Mouse (Mus musculus): Measurements from ENCODE around the gene Ctdspl. TPM values are rescaled to one million over a fixed set of nuclear protein-coding genes. Genes with fewer than 3 reads are reported as not detected.

Gene Ctdspl
- polyA plus RNA-seq, 1 experiment from 2014 or later, result 8.1 TPM

GRCm38 (mm10) chr9:119091581-119092310 is 165.5 kb downstream of the Ctdspl start:
- Histone ChIP-seq H3K36me3 (ENCODE audit: control insufficient read depth, insufficient read depth, low read length) (no peaks in the 10 kb centered on the region), H3K9ac (ENCODE audit: low read depth, low read length) (no peak overlapping the region), H3K4me2 (ENCODE audit: low read length) (peak overlapping the region; percentile 63), H3K4me3 (ENCODE audit: low read length) (peak overlapping the region; percentile 52), H3K27ac (ENCODE audit: low read depth, low read length) (no peak overlapping the region), H3K9me3 (ENCODE audit: control insufficient read depth, low read length) (no peaks in the 10 kb centered on the region), H3K4me1 (ENCODE audit: control insufficient read depth, insufficient read depth, low read depth, low read length) (peaks cover 34% of the 10 kb centered on the region), H3K27me3 (replicated peaks; ENCODE audit: control insufficient read depth, insufficient read depth, low read length) (no peaks in the 10 kb centered on the region)
- ATAC-seq, result no peak
- WGBS, result 61% methylated on average over 12 of the region's 12 CpGs

- Histone ChIP-seq H3K4me3 (ENCODE audit: low read length) (peak overlapping the region; percentile 52), H3K27me3 (replicated peaks; ENCODE audit: control insufficient read depth, insufficient read depth, low read length) (no peaks in the 10 kb centered on the region), H3K9ac (ENCODE audit: low read depth, low read length) (peak overlapping the region; percentile 68), H3K4me2 (ENCODE audit: low read length) (peak overlapping the region; percentile 63), H3K36me3 (ENCODE audit: control insufficient read depth, insufficient read depth, low read length) (no peaks in the 10 kb centered on the region), H3K9me3 (ENCODE audit: control insufficient read depth, low read length) (no peaks in the 10 kb centered on the region), H3K4me1 (ENCODE audit: control insufficient read depth, insufficient read depth, low read depth, low read length) (peaks cover 31% of the 10 kb centered on the region), H3K27ac (ENCODE audit: low read depth, low read length) (no peak overlapping the region)
- no peak for ATAC-seq
- 3% methylated on average over 45 of the region's 45 CpGs for WGBS
Observed at GRCm38 (mm10) chr9:119092473-119093418, 166.5 kb downstream of the Ctdspl start.

Small RNAs within 50 kb of the gene (microRNA-seq; reads per million reads assigned to microRNA genes)
- gene Mir26a-1, result 5.2 reads per million, percentile 18 among the genes with 10 or more reads in this experiment

Other genes with a start within 250 kb of the Ctdspl start
- 4.7 and 5.0 TPM in 2 replicates for gene Vill, start 126.3 kb downstream of the Ctdspl start, polyA plus RNA-seq (2015; fragmentation: Nextera tagmentation; extraction: Ambion mirVana)
- 20.7 and 22.4 TPM in 2 replicates for gene Plcd1, start 167.0 kb downstream of the Ctdspl start, polyA plus RNA-seq (2015; fragmentation: Nextera tagmentation; extraction: Ambion mirVana)
- 0.77 and 2.9 TPM in 2 replicates for gene Dlec1, start 176.0 kb downstream of the Ctdspl start, polyA plus RNA-seq (2015; fragmentation: Nextera tagmentation; extraction: Ambion mirVana)
- gene Acaa1b, start 230.6 kb downstream of the Ctdspl start, polyA plus RNA-seq (2015; fragmentation: Nextera tagmentation; extraction: Ambion mirVana), result 3.7 and 5.1 TPM in 2 replicates
- not detected in 2 replicates for gene Gm47289, start 232.7 kb downstream of the Ctdspl start, polyA plus RNA-seq (2015; fragmentation: Nextera tagmentation; extraction: Ambion mirVana)